Mouse (Mus musculus): ENCODE data around the gene Nfic.

Nfic gene

GRCm38 (mm10) chr10:81387716-81388115 is 67.7 kb downstream of the Nfic start:
- in situ Hi-C loops (cut with MseI, MboI) = no loop called here

GRCm38 (mm10) chr10:81385603-81386306 is 69.7 kb downstream of the Nfic start:
- in situ Hi-C loops (cut with MseI, MboI) = no loop called here

GRCm38 (mm10) chr10:81384605-81384982 is 70.8 kb downstream of the Nfic start:
- in situ Hi-C loops (cut with MseI, MboI) = no loop called here

- in situ Hi-C loops (cut with MseI, MboI) = no loop called here
These were observed 71.4 kb downstream of the Nfic start, which contains the start of the genes Dohh and Gm48551 for GRCm38 (mm10) chr10:81383802-81384604. Gene Dohh, plus strand, starts transcription at chr10:81384428. Gene Gm48551, plus strand, starts transcription at chr10:81384466.

- in situ Hi-C loops (cut with MseI, MboI) = no loop called here
These were observed 73.4 kb downstream of the Nfic start for GRCm38 (mm10) chr10:81382039-81382438.

- in situ Hi-C loops (cut with MseI, MboI) = no loop called here
These were observed 75.5 kb downstream of the Nfic start for GRCm38 (mm10) chr10:81379809-81380378.

GRCm38 (mm10) chr10:81379183-81379553 is 76.3 kb downstream of the Nfic start:
- in situ Hi-C loops (cut with MseI, MboI) = no loop called here

GRCm38 (mm10) chr10:81378553-81379182 is 76.8 kb downstream of the Nfic start:
- in situ Hi-C loops (cut with MseI, MboI) = no loop called here

GRCm38 (mm10) chr10:81377793-81378552 is 77.5 kb downstream of the Nfic start, which contains the start of gene Fzr1:
Gene Fzr1, minus strand, starts transcription at chr10:81378516.
- in situ Hi-C loops (cut with MseI, MboI) = no loop called here

- in situ Hi-C loops (cut with MseI, MboI) = no loop called here
These were observed 78.1 kb downstream of the Nfic start for GRCm38 (mm10) chr10:81377362-81377664.

GRCm38 (mm10) chr10:81376561-81377361 is 78.7 kb downstream of the Nfic start:
- in situ Hi-C loops (cut with MseI, MboI) = no loop called here

GRCm38 (mm10) chr10:81375322-81375721 is 80.1 kb downstream of the Nfic start:
- in situ Hi-C loops (cut with MseI, MboI) = no loop called here

- in situ Hi-C loops (cut with MseI, MboI) = no loop called here
These were observed 88.3 kb downstream of the Nfic start for GRCm38 (mm10) chr10:81367207-81367495.

- in situ Hi-C loops (cut with MseI, MboI) = no loop called here
These were observed 88.8 kb downstream of the Nfic start for GRCm38 (mm10) chr10:81366477-81367206.

- in situ Hi-C loops (cut with MseI, MboI) = no loop called here
These were observed 89.6 kb downstream of the Nfic start, which contains the start of gene 4930404N11Rik for GRCm38 (mm10) chr10:81365672-81366476. Gene 4930404N11Rik, minus strand, starts transcription at chr10:81365816.

GRCm38 (mm10) chr10:81365073-81365472 is 90.4 kb downstream of the Nfic start:
- in situ Hi-C loops (cut with MseI, MboI) = no loop called here

- in situ Hi-C loops (cut with MseI, MboI) = no loop called here
These were observed 90.8 kb downstream of the Nfic start for GRCm38 (mm10) chr10:81364666-81365065.

GRCm38 (mm10) chr10:81363436-81364346 is 91.7 kb downstream of the Nfic start:
- in situ Hi-C loops (cut with MseI, MboI) = no loop called here

Data from mouse trophoblast stem cell (cell line).